Mouse (Mus musculus) inflammation-experienced regulatory T-cells (primary cell): Measurements from ENCODE around the gene Twnk. TPM values are rescaled to one million over a fixed set of nuclear protein-coding genes. Genes with fewer than 3 reads are reported as not detected.

Experiments used
- polyA plus RNA-seq, 2 experiments: library from polyadenylated mRNA; unstranded; fragments of 100-300 nt; shearing (Covaris generic); gene quantifications; one replicate each; pipeline ENCODE4 v1.2.1; 2017

Twnk gene
- 10 to 100 TPM; 13.5 to 15.4 TPM for polyA plus RNA-seq

DNA sequence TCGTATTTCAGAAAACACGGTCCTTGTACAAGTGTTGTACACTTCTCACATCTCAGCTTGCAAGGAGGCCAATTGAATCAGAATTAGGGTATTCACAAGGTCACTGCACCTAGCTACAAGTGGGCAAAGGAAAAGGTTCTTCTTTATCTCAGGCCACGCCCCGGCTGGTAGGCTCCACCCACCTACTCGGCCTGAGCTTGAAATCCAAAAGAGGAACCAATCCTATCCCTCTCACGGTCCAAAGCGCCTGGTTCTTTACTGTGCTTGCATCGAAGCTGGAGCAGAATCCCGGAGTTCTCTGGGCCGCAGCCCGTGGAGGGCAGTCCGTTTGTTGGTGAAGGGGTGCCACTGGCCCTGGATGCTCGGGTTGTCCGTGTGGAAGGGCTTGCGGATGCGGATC lies at the start of gene Twnk:
Twnk (plus strand) TSS at position 220 of the 400 bp plus-strand sequence.

DNA sequence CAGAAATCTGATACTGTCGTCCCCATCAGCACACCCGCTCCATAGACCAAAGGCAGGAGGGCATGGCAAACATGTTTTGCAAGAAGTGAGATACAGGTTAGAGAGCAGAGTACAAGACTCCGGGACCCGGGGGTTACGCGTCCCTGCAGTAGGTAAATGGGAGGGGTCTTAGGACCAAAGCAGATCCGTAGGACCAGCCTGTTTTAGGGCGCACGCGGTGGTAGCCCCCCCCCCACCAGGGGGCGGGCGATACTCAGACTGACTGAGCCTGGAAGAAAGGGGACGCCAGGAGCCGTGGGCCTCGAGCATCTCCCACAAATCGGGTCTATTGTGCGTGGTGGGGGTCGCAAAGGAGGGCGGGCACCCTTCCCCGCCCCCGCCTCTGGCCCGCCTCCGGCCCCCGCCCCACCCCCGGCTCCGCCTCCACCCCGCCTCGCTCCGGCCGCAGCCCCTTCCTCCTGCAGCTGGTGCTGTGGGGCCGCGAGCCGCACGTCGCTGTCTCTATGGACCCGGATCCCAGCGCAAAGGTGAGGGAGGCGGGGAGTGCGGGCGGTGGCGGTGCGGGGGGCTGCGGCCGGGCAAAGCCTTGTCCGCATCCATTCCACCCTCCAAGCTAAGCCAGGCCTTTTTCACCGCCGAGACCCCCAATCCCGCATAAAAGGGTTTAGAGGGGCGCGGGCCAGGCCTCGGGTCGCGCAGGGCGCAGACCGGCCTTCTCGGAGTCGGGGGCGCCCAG lies 16.5 kb upstream of the Twnk start, which contains the start of gene Sema4g:
Sema4g (plus strand) TSS at position 271 of the 736 bp plus-strand sequence.

DNA sequence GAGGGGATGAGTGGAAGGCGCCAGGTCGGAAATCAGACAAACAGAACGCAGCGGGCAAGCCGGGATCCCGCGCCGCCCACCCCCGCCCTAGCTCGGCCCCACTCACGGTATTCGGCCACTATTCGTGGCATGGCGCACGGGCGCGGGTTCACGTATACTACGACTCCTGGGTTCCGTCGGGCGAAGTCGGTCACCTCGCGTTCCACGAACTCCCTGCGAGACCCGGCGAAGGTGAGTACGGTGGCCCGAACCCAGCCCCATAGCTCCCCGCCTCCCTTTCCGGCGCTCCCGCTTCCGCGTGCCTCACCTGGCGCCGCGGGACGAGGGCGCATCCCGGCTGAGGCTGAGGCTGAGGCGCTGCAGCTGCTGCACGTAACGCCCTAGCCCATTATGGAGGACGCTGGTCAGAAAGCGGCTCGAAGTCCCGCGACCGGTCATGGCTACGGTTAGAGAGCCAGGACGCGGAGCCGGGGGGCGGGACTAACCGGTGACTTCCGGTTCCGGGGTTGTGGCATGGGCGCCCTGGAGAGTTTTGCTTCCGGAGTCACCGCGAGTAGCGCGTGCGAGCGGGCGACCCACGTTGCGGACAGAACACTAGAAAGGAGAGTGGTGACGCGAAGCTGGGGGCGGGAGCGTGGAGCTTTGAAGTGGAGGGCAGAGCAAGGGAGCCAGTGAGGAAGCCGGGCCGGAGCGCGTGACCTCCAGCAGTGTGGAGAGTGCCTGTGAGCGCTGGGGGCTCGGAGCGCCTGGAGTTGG lies 672 bp downstream of the Twnk start, which contains the start of gene Mrpl43:
Mrpl43 (minus strand) TSS at position 486 of the 756 bp plus-strand sequence.

DNA sequence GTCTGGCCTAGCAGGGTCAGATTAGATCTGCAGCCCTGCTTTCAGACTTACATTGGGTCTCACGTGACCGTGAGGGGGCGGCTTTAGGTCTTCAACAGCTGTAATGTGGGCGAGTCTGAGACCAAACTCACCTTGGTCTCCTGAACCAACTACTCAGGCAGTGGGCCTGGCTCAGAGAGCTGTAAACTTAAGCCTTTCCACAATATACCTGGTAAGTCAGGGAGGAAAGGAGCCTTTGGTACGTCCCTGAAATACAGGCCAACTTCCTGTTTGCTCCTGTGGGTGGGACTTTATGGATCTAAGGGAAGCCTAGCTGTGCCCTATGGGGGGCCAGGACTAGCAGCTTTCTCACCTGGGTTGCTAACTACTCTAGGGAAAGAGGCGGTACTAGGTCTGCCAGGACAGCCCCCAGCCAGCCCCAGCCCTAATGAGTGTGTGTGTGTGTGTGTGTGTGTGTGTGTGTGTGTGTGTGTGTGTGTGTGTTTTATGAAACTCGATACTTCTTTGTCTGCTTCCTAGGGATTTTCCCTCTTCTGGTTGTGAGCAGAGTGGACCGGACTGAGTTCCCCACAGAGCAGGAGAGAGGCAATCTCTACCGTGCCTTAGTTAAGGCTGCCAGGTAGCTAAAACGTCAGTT lies 9.0 kb downstream of the Twnk start, which contains the start of gene Lzts2:
Lzts2 (plus strand) TSS at position 80 of the 637 bp plus-strand sequence.

DNA sequence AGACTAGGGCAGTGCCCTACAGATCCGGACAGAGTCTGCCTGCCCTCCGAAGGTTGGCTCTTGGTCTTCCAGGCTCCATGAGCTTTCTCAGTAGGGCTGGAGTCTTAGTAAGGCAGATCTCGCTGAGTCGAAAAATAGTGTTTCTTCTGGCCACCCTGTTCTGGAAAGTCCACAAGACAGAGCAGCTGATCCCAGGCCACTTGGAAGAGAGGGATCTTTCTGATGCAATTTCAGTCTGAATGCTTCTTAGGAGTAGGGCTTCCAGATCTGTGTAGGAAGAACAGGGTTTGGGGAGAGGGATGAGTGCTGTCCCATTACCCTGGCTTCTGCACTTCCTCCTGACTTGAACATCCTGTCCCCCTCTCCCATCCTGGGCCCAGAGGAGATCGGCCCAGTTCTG lies 40.2 kb downstream of the Twnk start, which contains the start of gene Pdzd7:
Pdzd7 (minus strand) TSS at position 67 of the 400 bp plus-strand sequence.

DNA sequence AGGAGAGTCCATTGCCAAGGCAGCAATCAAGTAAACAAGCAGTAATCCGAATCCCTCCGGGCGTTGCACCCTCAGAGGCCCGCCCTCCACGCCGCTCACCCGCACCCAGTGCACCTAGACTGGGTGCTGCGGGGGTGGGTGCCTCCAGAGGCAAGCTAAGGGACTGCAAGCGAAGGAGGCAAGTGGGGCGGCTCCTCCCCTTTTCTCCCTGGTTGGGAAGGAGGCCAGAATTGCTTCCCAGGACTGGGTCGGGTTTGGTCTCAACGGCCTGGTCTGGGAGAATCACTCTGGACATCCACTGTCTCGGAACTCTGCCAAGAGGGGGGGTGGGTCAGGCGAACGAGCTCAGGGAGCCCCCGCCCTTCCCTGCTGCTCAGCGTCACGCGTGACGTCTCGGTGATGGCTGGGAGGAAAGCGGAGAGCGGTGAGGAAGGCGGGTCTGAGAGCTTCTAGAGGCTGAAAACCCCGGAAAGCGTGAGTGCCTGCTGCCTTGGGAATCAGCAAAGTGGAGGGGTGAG lies 42.0 kb downstream of the Twnk start, which contains the start of gene Sfxn3:
Sfxn3 (plus strand) TSS at position 87 of the 518 bp plus-strand sequence.

Other genes starting within 250 kb of the Twnk start
- gene Pax2, start 249.6 kb upstream of the Twnk start, polyA plus RNA-seq = 1 to 10 TPM in 1 of 2 experiments, not detected in 1; 3.0 TPM
- 10 to 100 TPM; 35.8 to 41.4 TPM for gene Slf2, start 74.5 kb upstream of the Twnk start, polyA plus RNA-seq
- gene Sema4g, start 16.6 kb upstream of the Twnk start, polyA plus RNA-seq = 1 to 10 TPM in 1 of 2 experiments, under 1 TPM in 1; 0.36 to 1.4 TPM
- gene Mrpl43, start 779 bp downstream of the Twnk start, polyA plus RNA-seq = 10 to 100 TPM; 54.3 to 60.8 TPM
- gene Lzts2, start 8.8 kb downstream of the Twnk start, polyA plus RNA-seq = 1 to 10 TPM; 6.6 to 7.6 TPM
- gene Pdzd7, start 40.1 kb downstream of the Twnk start, polyA plus RNA-seq = under 1 TPM; 0.41 to 0.76 TPM
- 10 to 100 TPM; 68.5 to 71.5 TPM for gene Sfxn3, start 41.8 kb downstream of the Twnk start, polyA plus RNA-seq
- 1 to 10 TPM in 1 of 2 experiments, under 1 TPM in 1; 0.37 to 1.6 TPM for gene Kazald1, start 69.6 kb downstream of the Twnk start, polyA plus RNA-seq
- not detected for gene Tlx1, start 145.0 kb downstream of the Twnk start, polyA plus RNA-seq
- gene Lbx1, start 230.1 kb downstream of the Twnk start, polyA plus RNA-seq = not detected